Mouse (Mus musculus): ENCODE measurements around the gene Lmx1b. TPM values are rescaled to one million over a fixed set of nuclear protein-coding genes. Genes with fewer than 3 reads are reported as not detected.

The Lmx1b gene
- total RNA-seq (2014; rRNA removed), result 17.3 and 21.1 TPM in 2 replicates
- polyA plus RNA-seq (2015; fragmentation: Nextera tagmentation; extraction: Ambion mirVana), result 2.1 and 2.2 TPM in 2 replicates

- DNase-seq (ENCODE audit: low spot score) (no peak), ATAC-seq (no peak)
- Histone ChIP-seq H3K4me1 (ENCODE audit: insufficient read depth, low read length) (no peaks in the 10 kb centered on the region), H3K36me3 (ENCODE audit: insufficient read depth, low read length) (no peaks in the 10 kb centered on the region), H3K4me3 (ENCODE audit: low read length) (peak within 1 kb of the TSS; percentile 35), H3K4me2 (ENCODE audit: low read depth, low read length) (peak within 1 kb of the TSS; percentile 47), H3K27me3 (ENCODE audit: insufficient read depth, low read length) (peaks cover 76% of the 10 kb centered on the region), H3K9ac (replicated peaks; ENCODE audit: low read length) (peak within 1 kb of the TSS; percentile 33; the same call in 1 of the 2 replicates), H3K9me3 (ENCODE audit: low read length) (no peaks in the 10 kb centered on the region), H3K27ac (peak within 1 kb of the TSS; percentile 48; the same call in 1 of the 2 replicates)
- TF ChIP-seq CTCF (IDR thresholded peaks at IDR 0.05; ENCODE audit: low read depth), result no peak
- 1% methylated on average over 38 of the region's 53 CpGs for WGBS
Observed at GRCm38 (mm10) chr2:33640171-33640721, at the start of gene Lmx1b. Gene Lmx1b (minus strand): TSS chr2:33640511.

- H3K9ac ChIP-seq (replicated peaks; ENCODE audit: low read length), result no peak overlapping the region
- no peak overlapping the region for H3K4me3 ChIP-seq (ENCODE audit: low read length)
- peak; percentile 84 for TF ChIP-seq CTCF (IDR thresholded peaks at IDR 0.05; ENCODE audit: low read depth)
- no peaks in the 10 kb centered on the region; the same call in 1 of the 2 replicates for H3K9me3 ChIP-seq (ENCODE audit: low read length)
- 35% methylated on average over 9 of the region's 9 CpGs for WGBS
- H3K4me1 ChIP-seq (ENCODE audit: insufficient read depth, low read length), result 0 out of 2 replicates have a peak, but pooled peaks cover 4% of the 10 kb centered on the region
- H3K4me2 ChIP-seq (ENCODE audit: low read depth, low read length), result no peak overlapping the region
- H3K36me3 ChIP-seq (ENCODE audit: insufficient read depth, low read length), result no peaks in the 10 kb centered on the region
- H3K27me3 ChIP-seq (ENCODE audit: insufficient read depth, low read length), result no peaks in the 10 kb centered on the region; the same call in 1 of the 2 replicates
- 0 out of 2 replicates have a peak overlapping the region, but pooled peaks have one; percentile 27 for H3K27ac ChIP-seq
- DNase-seq (ENCODE audit: low spot score) (peak; percentile 74), ATAC-seq (peak; percentile 79)
Observed at GRCm38 (mm10) chr2:33689880-33690462, 49.7 kb upstream of the Lmx1b start.

- TF ChIP-seq CTCF (IDR thresholded peaks at IDR 0.05; ENCODE audit: low read depth), result no peak
Observed at GRCm38 (mm10) chr2:33689155-33689879, 49.0 kb upstream of the Lmx1b start.

GRCm38 (mm10) chr2:33683594-33683993, 43.3 kb upstream of the Lmx1b start:
- H3K27me3 ChIP-seq (ENCODE audit: insufficient read depth, low read length), result no peaks in the 10 kb centered on the region
- H3K4me1 ChIP-seq (ENCODE audit: insufficient read depth, low read length), result no peaks in the 10 kb centered on the region
- H3K36me3 ChIP-seq (ENCODE audit: insufficient read depth, low read length), result no peaks in the 10 kb centered on the region
- no peak overlapping the region for H3K9ac ChIP-seq (replicated peaks; ENCODE audit: low read length)
- WGBS, result 51% methylated on average over 4 of the region's 4 CpGs
- no peaks in the 10 kb centered on the region; the same call in 1 of the 2 replicates for H3K9me3 ChIP-seq (ENCODE audit: low read length)
- no peak for ATAC-seq
- no peak for TF ChIP-seq CTCF (IDR thresholded peaks at IDR 0.05; ENCODE audit: low read depth)
- no peak overlapping the region for H3K4me3 ChIP-seq (ENCODE audit: low read length)
- no peak overlapping the region for H3K4me2 ChIP-seq (ENCODE audit: low read depth, low read length)
- H3K27ac ChIP-seq, result no peak overlapping the region
- no peak for DNase-seq (ENCODE audit: low spot score)

More at GRCm38 (mm10) chr2:33689155-33689879, 49.0 kb upstream of the Lmx1b start:
- H3K4me2 ChIP-seq (ENCODE audit: low read depth, low read length), result 0 out of 2 replicates have a peak overlapping the region, but pooled peaks have one; percentile 13
- 0 out of 2 replicates have a peak overlapping the region, but pooled peaks have one; percentile 4 for H3K9ac ChIP-seq (replicated peaks; ENCODE audit: low read length)
- H3K4me1 ChIP-seq (ENCODE audit: insufficient read depth, low read length), result 0 out of 2 replicates have a peak, but pooled peaks cover 4% of the 10 kb centered on the region
- WGBS, result 28% methylated on average over 23 of the region's 23 CpGs
- no peaks in the 10 kb centered on the region; the same call in 1 of the 2 replicates for H3K9me3 ChIP-seq (ENCODE audit: low read length)
- H3K36me3 ChIP-seq (ENCODE audit: insufficient read depth, low read length), result no peaks in the 10 kb centered on the region
- H3K4me3 ChIP-seq (ENCODE audit: low read length), result no peak overlapping the region
- H3K27me3 ChIP-seq (ENCODE audit: insufficient read depth, low read length), result no peaks in the 10 kb centered on the region; the same call in 1 of the 2 replicates
- 0 out of 2 replicates have a peak overlapping the region, but pooled peaks have one; percentile 27 for H3K27ac ChIP-seq
- ATAC-seq (peak; percentile 35), DNase-seq (ENCODE audit: low spot score) (peak; percentile 54)

GRCm38 (mm10) chr2:33683095-33683494, 42.8 kb upstream of the Lmx1b start:
- Histone ChIP-seq H3K9ac (replicated peaks; ENCODE audit: low read length) (no peak overlapping the region), H3K4me3 (ENCODE audit: low read length) (no peak overlapping the region), H3K27ac (no peak overlapping the region), H3K4me2 (ENCODE audit: low read depth, low read length) (no peak overlapping the region), H3K9me3 (ENCODE audit: low read length) (no peaks in the 10 kb centered on the region; the same call in 1 of the 2 replicates), H3K27me3 (ENCODE audit: insufficient read depth, low read length) (no peaks in the 10 kb centered on the region), H3K4me1 (ENCODE audit: insufficient read depth, low read length) (no peaks in the 10 kb centered on the region), H3K36me3 (ENCODE audit: insufficient read depth, low read length) (no peaks in the 10 kb centered on the region)
- ATAC-seq (no peak), DNase-seq (ENCODE audit: low spot score) (no peak)
- WGBS, result 35% methylated on average over 6 of the region's 6 CpGs
- no peak for TF ChIP-seq CTCF (IDR thresholded peaks at IDR 0.05; ENCODE audit: low read depth)

GRCm38 (mm10) chr2:33682219-33682618, 41.9 kb upstream of the Lmx1b start:
- Histone ChIP-seq H3K27ac (no peak overlapping the region), H3K4me2 (ENCODE audit: low read depth, low read length) (no peak overlapping the region), H3K27me3 (ENCODE audit: insufficient read depth, low read length) (no peaks in the 10 kb centered on the region), H3K36me3 (ENCODE audit: insufficient read depth, low read length) (no peaks in the 10 kb centered on the region), H3K4me1 (ENCODE audit: insufficient read depth, low read length) (no peaks in the 10 kb centered on the region), H3K4me3 (ENCODE audit: low read length) (no peak overlapping the region), H3K9ac (replicated peaks; ENCODE audit: low read length) (no peak overlapping the region), H3K9me3 (ENCODE audit: low read length) (no peaks in the 10 kb centered on the region; the same call in 1 of the 2 replicates)
- DNase-seq (ENCODE audit: low spot score), result peak; percentile 78
- WGBS, result 12% methylated on average over 4 of the region's 4 CpGs
- TF ChIP-seq CTCF (IDR thresholded peaks at IDR 0.05; ENCODE audit: low read depth), result peak; percentile 96
- ATAC-seq, result no peak
